16 mouse cellular contexts compared by ENCODE assay signal in genomic region chr11:97477431-97477830, GRCm38 (mm10). TPM values are rescaled to one million over a fixed set of nuclear protein-coding genes. Genes with fewer than 3 reads are reported as not detected.
DNase-seq lines count a peak whose midpoint lies in the region; ATAC-seq lines count a peak whose summit lies in the region.
"Had no signal": no experiment of that assay in that cellular context is flagged by ENCODE, and none has a peak within 500 bp of the region (broad histone marks: within the 10 kb centered on the region; RNA-seq: fewer than 3 reads in every experiment).

No protein-coding gene starts in this region.

- no peak for DNase-seq in heart, postnatal 4 days
- peak; percentile 31 for DNase-seq in urinary bladder, postnatal 25 days (ENCODE audit: low spot score)
- no peak for DNase-seq in urinary bladder, postnatal 10 days (ENCODE audit: low spot score)
- DNase-seq in kidney, postnatal 10 days, result peak; percentile 62
- no peak for DNase-seq in forebrain, embryonic 11.5 days (ENCODE audit: low spot score)
- no peak for DNase-seq in gastrocnemius, postnatal 10 days
- DNase-seq: midbrain, embryonic 14.5 days; retina, postnatal 1 day had no signal

- WGBS in heart, embryonic 12.5 days, result 77% methylated on average over 7 of the region's 7 CpGs
- WGBS in forebrain, embryonic 11.5 days, result 82% methylated on average over 7 of the region's 7 CpGs

- 0 out of 2 replicates have a peak overlapping the region, but pooled peaks have one; percentile 16 for H3K9ac ChIP-seq in heart, embryonic 12.5 days
- H3K9ac ChIP-seq in forebrain, embryonic 11.5 days (ENCODE audit: low read length), result no peak overlapping the region
- H3K9ac ChIP-seq: neural tube, embryonic 12.5 days had no signal

- H3K36me3 ChIP-seq in heart, embryonic 12.5 days, result peaks cover 99% of the 10 kb centered on the region
- H3K36me3 ChIP-seq in forebrain, embryonic 11.5 days (ENCODE audit: control insufficient read depth, insufficient read depth, low read length), result no peaks in the 10 kb centered on the region

- ATAC-seq in heart, embryonic 12.5 days (ENCODE audit: insufficient number of reproducible peaks, low FRiP score), result no peak
- ATAC-seq in forebrain, embryonic 11.5 days (replicated peaks; ENCODE audit: low FRiP score), result no peak

- H3K4me3 ChIP-seq in heart, embryonic 12.5 days, result no peak overlapping the region
- H3K4me3 ChIP-seq in forebrain, embryonic 11.5 days (ENCODE audit: low read depth, low read length), result no peak overlapping the region
- H3K4me3 ChIP-seq: erythroblast, embryonic 14.5 days; left cerebral cortex, adult 2 months; neural tube, embryonic 12.5 days had no signal

- 0 out of 2 replicates have a peak, but pooled peaks cover 7% of the 10 kb centered on the region for H3K4me1 ChIP-seq in heart, embryonic 12.5 days (replicated peaks)
- no peaks in the 10 kb centered on the region for H3K4me1 ChIP-seq in forebrain, embryonic 11.5 days (replicated peaks; ENCODE audit: control insufficient read depth, insufficient read depth, low read length)
- H3K4me1 ChIP-seq: neural tube, embryonic 12.5 days had no signal

- no peaks in the 10 kb centered on the region for H3K9me3 ChIP-seq in heart, embryonic 12.5 days (replicated peaks)
- H3K9me3 ChIP-seq in forebrain, embryonic 11.5 days (ENCODE audit: control insufficient read depth, low read length), result no peaks in the 10 kb centered on the region
- H3K9me3 ChIP-seq: neural tube, embryonic 12.5 days had no signal

- no peak overlapping the region for H3K4me2 ChIP-seq in heart, embryonic 12.5 days
- no peak overlapping the region for H3K4me2 ChIP-seq in forebrain, embryonic 11.5 days (ENCODE audit: low read depth, low read length, severe bottlenecking)
- H3K4me2 ChIP-seq: neural tube, embryonic 12.5 days had no signal

- H3K27ac ChIP-seq in heart, embryonic 12.5 days (ENCODE audit: poor library complexity, severe bottlenecking), result no peak overlapping the region
- no peak overlapping the region for H3K27ac ChIP-seq in forebrain, embryonic 11.5 days (ENCODE audit: low read depth, low read length)
- H3K27ac ChIP-seq: left cerebral cortex, adult 2 months; macrophage; neural tube, embryonic 12.5 days had no signal

- no peaks in the 10 kb centered on the region for H3K27me3 ChIP-seq in heart, embryonic 12.5 days (replicated peaks)
- no peaks in the 10 kb centered on the region for H3K27me3 ChIP-seq in forebrain, embryonic 11.5 days (ENCODE audit: control insufficient read depth, insufficient read depth, low read length)
- H3K27me3 ChIP-seq: neural tube, embryonic 12.5 days had no signal

RNA-seq across cellular contexts. Expression of gene 4933428G20Rik, which starts 22.7 kb away (rescaled TPM):
- 0.90 and 1.00 TPM in 2 replicates for polyA plus RNA-seq in heart, embryonic 12.5 days (2016; fragmentation: Nextera tagmentation; extraction: Ambion mirVana)
- total RNA-seq in heart, postnatal 4 days (2021), result not detected
- 0.17 TPM in 1 of 2 replicates, not detected in the other for polyA plus RNA-seq in forebrain, embryonic 11.5 days (2014; fragmentation: Nextera tagmentation; extraction: Ambion mirVana)
- total RNA-seq in gastrocnemius, postnatal 10 days (2021), result not detected
- total RNA-seq: granulocyte monocyte progenitor cell, adult 5-6 weeks; left cerebral cortex, adult 2 months had no signal
- polyA plus RNA-seq: erythroblast, embryonic 14.5 days; large intestine, adult 2 months; macrophage; midbrain, embryonic 14.5 days; spleen, adult 2 months had no signal

Comparison
In these comparisons a context has a peak if more than half of its experiments do, and no peak if none do; other contexts are left out.
1. DNase-seq: peak in urinary bladder, postnatal 25 days (single experiment) and kidney, postnatal 10 days (single experiment); none in heart, postnatal 4 days (single experiment), urinary bladder, postnatal 10 days (single experiment), forebrain, embryonic 11.5 days (single experiment) and gastrocnemius, postnatal 10 days (single experiment).